Mouse (Mus musculus) midbrain, embryonic 14.5 days (tissue): ENCODE data around the gene Ly6g5b. TPM values are rescaled to one million over a fixed set of nuclear protein-coding genes. Genes with fewer than 3 reads are reported as not detected.

ENCODE experiments used
- ATAC-seq: fragments of 200-750 bp; cut with Nextera tagmentation; 2 replicates; pipeline ENCODE4 v1.8.0; 2017; ENCODE audit warnings: moderate number of reproducible peaks, moderate library complexity; ENCODE audit not compliant: low FRiP score, low TSS enrichment
- DNase-seq: peaks from one replicate; pipeline ENCODE4 v3.0.0-alpha.2; 2015
- H3K27ac ChIP-seq: fragments of 300-500 bp; sonication (generic); replicated peaks from 2 replicates; pipeline ENCODE4 v1.5.1; 2014; ENCODE audit warnings: mild to moderate bottlenecking, low read depth, low read length, moderate library complexity
- H3K27me3 ChIP-seq: fragments of 300-500 bp; sonication (generic); 2 replicates; pipeline ENCODE4 v1.6.1; 2014; ENCODE audit warnings: low read length, control low read depth, mixed read lengths; ENCODE audit not compliant: control insufficient read depth, insufficient read depth
- H3K36me3 ChIP-seq: fragments of 300-500 bp; sonication (generic); 2 replicates; pipeline ENCODE4 v1.6.1; 2014; ENCODE audit warnings: low read length, control low read depth; ENCODE audit not compliant: control insufficient read depth, insufficient read depth
- H3K4me1 ChIP-seq: fragments of 300-500 bp; sonication (generic); 2 replicates; pipeline ENCODE4 v1.6.1; 2014; ENCODE audit warnings: mild to moderate bottlenecking, antibody characterized with exemption, low read length, control low read depth; ENCODE audit not compliant: control insufficient read depth, insufficient read depth
- H3K4me2 ChIP-seq: fragments of 300-500 bp; sonication (generic); 2 replicates; pipeline ENCODE4 v1.6.1; 2014; ENCODE audit warnings: mild to moderate bottlenecking, low read length, moderate library complexity
- H3K4me3 ChIP-seq: fragments of 300-500 bp; sonication (generic); replicated peaks from 2 replicates; pipeline ENCODE4 v1.5.1; 2014; ENCODE audit warnings: low read depth, low read length
- H3K9ac ChIP-seq: fragments of 300-500 bp; sonication (generic); replicated peaks from 2 replicates; pipeline ENCODE4 v1.6.1; 2014; ENCODE audit warnings: mild to moderate bottlenecking, low read length, moderate library complexity
- H3K9me3 ChIP-seq: fragments of 300-500 bp; sonication (generic); 2 replicates; pipeline ENCODE4 v1.6.1; 2016; ENCODE audit warnings: low read length, control low read depth, mixed read lengths; ENCODE audit not compliant: control insufficient read depth
- WGBS: fragments of 180-500 bp; shearing (Covaris S2); extraction: QIAGEN DNeasy Blood & Tissue Kit; methylation state at CpG from one replicate; pipeline ENCODE4 v1.1.7; 2014; 5-methylcytosine and 5-hydroxymethylcytosine counted together
- polyA plus RNA-seq: library from polyadenylated mRNA; unstranded; fragments of >200 nt; fragmentation: Nextera tagmentation; extraction: Ambion mirVana; gene quantifications from 2 replicates; pipeline ENCODE4 v1.2.1, GENCODE M21; 2014

Gene Ly6g5b
- polyA plus RNA-seq = 1.3 TPM in 2 replicates

DNA sequence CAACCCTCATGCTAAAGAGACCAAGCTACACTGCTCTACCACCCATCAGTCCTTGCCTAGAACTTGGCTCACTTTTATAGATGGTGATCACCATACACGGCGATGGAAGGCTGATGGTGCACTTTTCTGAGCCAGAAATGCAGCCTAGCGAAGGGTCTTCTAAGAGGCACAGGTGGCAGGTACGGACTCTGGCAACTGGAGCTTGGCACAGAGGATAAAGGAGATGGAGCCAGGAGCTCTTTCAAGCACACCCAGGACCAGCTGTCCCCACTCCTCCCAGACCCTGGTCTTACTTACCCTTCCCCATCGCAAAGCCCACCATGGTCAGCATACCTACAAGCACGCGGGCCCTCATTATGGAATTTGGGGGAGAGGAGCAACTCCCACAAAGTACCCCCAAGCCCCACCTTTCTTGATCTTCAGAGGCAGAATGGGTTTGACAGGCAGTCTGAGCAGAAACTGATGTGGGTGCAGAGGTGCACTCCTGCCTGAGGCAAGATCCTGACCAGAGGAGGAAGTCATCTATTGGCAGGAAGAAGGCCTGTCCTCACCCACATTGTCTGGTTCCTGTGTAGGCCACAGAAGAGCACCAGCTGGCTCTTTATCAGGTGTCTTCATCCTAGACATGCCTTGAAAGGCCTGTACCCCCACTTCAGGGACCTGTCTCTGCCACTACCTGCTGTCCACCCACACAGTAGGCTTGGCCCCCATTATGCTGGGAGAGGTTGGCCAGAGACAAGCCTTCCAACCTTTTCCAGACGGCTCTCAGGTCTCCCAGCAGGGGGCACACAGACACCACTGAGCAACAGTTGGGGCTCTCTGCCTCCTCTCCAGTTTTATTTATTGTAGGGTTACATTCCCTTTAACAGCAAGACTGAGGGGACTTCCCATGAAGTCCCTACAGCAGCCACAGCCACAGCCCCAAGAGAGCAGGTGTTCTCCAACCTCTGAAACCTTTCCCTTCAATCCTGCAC, at the start of gene Ly6g5b:
TSS of gene Ly6g5b (minus strand) at position 383 of the 974 bp plus-strand sequence.
- H3K4me2 ChIP-seq = no peak within 1 kb of the TSS
- no peak within 1 kb of the TSS for H3K9ac ChIP-seq
- ATAC-seq (no peak), DNase-seq (peak; percentile 21)
- no peak within 1 kb of the TSS for H3K27ac ChIP-seq
- H3K36me3 ChIP-seq = peaks cover 58% of the 10 kb centered on the region
- no peaks in the 10 kb centered on the region for H3K27me3 ChIP-seq
- 88% methylated on average over 8 of the region's 8 CpGs for WGBS
- no peaks in the 10 kb centered on the region for H3K9me3 ChIP-seq
- no peak within 1 kb of the TSS for H3K4me3 ChIP-seq
- H3K4me1 ChIP-seq = peaks cover 3% of the 10 kb centered on the region

GRCm38 (mm10) chr17:35164218-35164567, 49.0 kb upstream of the Ly6g5b start:
- H3K27ac ChIP-seq = peak overlapping the region; percentile 96
- peak overlapping the region; percentile 99 for H3K9ac ChIP-seq
- DNase-seq (no peak), ATAC-seq (no peak)
- peak overlapping the region; percentile 98 for H3K4me2 ChIP-seq
- H3K36me3 ChIP-seq = peaks cover 31% of the 10 kb centered on the region
- peaks cover 32% of the 10 kb centered on the region for H3K4me1 ChIP-seq
- H3K4me3 ChIP-seq = peak overlapping the region; percentile 100
- no peaks in the 10 kb centered on the region for H3K9me3 ChIP-seq
- no peaks in the 10 kb centered on the region for H3K27me3 ChIP-seq
- 0% methylated on average over 21 of the region's 28 CpGs for WGBS

DNA sequence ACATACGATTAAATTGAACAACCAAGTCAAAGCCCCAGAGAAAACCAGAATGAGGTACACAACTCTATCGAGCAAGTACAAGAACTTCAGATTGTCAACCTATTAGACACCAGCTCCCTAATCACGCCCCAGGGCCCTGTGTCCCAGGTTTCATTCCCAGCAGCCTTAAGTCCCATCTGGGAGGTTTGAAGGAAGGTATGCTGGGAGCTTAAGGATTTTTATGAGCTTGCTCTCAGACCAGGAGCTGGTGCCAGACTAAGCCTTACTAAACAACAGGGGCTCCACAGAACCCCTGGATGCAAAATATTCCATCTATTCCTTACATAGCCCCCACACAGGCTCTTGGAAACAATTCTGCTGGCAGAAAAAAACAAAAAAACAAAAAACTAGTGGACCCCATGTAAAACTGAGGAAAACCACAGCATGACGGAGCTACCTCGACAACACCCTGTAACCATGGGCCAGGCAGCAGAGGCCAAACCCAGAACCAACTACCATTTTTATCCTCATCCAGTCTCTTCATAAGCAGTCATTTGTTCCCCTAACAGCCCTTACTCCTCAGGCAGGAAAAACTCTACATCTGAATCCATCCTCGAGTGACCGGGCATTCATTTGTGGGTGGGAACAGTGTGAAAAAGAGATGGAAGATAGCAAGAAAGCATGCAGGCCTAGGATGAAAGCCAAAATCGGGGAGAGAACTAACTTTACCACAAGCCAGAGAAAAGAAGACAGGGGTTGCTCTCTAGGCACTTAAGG, 48.3 kb upstream of the Ly6g5b start:
- H3K4me3 ChIP-seq = peak overlapping the region; percentile 100
- 15% methylated on average over 8 of the region's 8 CpGs for WGBS
- no peaks in the 10 kb centered on the region for H3K9me3 ChIP-seq
- H3K9ac ChIP-seq = peak overlapping the region; percentile 99
- H3K36me3 ChIP-seq = peaks cover 38% of the 10 kb centered on the region
- ATAC-seq = no peak
- no peak for DNase-seq
- H3K27me3 ChIP-seq = no peaks in the 10 kb centered on the region
- peak overlapping the region; percentile 96 for H3K27ac ChIP-seq
- peak overlapping the region; percentile 98 for H3K4me2 ChIP-seq
- peaks cover 32% of the 10 kb centered on the region for H3K4me1 ChIP-seq

- Histone ChIP-seq H3K27ac (peak overlapping the region; percentile 28; the same call in 1 of the 2 replicates), H3K9me3 (no peaks in the 10 kb centered on the region), H3K4me1 (peaks cover 32% of the 10 kb centered on the region), H3K4me3 (peak overlapping the region; percentile 100), H3K27me3 (no peaks in the 10 kb centered on the region), H3K9ac (peak overlapping the region; percentile 99), H3K4me2 (peak overlapping the region; percentile 98), H3K36me3 (peaks cover 46% of the 10 kb centered on the region)
- no peak for ATAC-seq
- DNase-seq = no peak
- 37% methylated on average over 12 of the region's 12 CpGs for WGBS
Observed at GRCm38 (mm10) chr17:35162730-35163129, 47.5 kb upstream of the Ly6g5b start.

- DNase-seq (no peak), ATAC-seq (no peak)
- Histone ChIP-seq H3K9me3 (no peaks in the 10 kb centered on the region), H3K27me3 (no peaks in the 10 kb centered on the region), H3K4me1 (peaks cover 32% of the 10 kb centered on the region), H3K27ac (no peak overlapping the region), H3K4me2 (peak overlapping the region; percentile 98), H3K36me3 (peaks cover 52% of the 10 kb centered on the region), H3K9ac (peak overlapping the region; percentile 99; the same call in 1 of the 2 replicates), H3K4me3 (peak overlapping the region; percentile 100)
- 67% methylated on average over 14 of the region's 14 CpGs for WGBS
Observed at GRCm38 (mm10) chr17:35162121-35162520, 46.9 kb upstream of the Ly6g5b start.

DNA sequence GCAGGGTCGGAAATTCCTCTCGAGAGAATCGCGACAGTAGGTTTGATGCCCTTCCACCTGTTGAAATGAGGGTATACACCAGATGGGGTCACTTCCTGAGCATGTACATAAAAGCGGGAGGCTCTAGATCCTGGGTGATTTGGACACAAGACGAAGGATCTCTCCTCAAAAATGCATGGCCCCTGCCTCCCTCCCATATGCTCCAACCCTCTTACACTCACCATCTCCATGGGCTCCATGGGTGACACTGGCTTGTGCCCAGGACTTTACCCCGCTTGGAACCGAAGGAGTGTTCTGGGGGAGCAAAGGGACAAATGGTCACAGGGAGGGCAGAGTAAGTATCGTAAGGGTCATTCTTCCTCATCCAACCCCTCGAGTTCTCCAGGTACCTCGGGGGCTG, 46.2 kb upstream of the Ly6g5b start:
- Histone ChIP-seq H3K4me2 (peak overlapping the region; percentile 98; the same call in 1 of the 2 replicates), H3K36me3 (peaks cover 59% of the 10 kb centered on the region), H3K4me3 (no peak overlapping the region), H3K27me3 (no peaks in the 10 kb centered on the region), H3K9me3 (no peaks in the 10 kb centered on the region), H3K9ac (no peak overlapping the region), H3K27ac (no peak overlapping the region), H3K4me1 (peaks cover 29% of the 10 kb centered on the region)
- ATAC-seq (no peak), DNase-seq (no peak)
- 89% methylated on average over 11 of the region's 11 CpGs for WGBS

GRCm38 (mm10) chr17:35159638-35160037, 44.4 kb upstream of the Ly6g5b start:
- H3K27ac ChIP-seq = no peak overlapping the region
- H3K4me2 ChIP-seq = no peak overlapping the region
- WGBS = 84% methylated on average over 7 of the region's 7 CpGs
- DNase-seq = no peak
- no peaks in the 10 kb centered on the region for H3K9me3 ChIP-seq
- H3K27me3 ChIP-seq = no peaks in the 10 kb centered on the region
- H3K9ac ChIP-seq = no peak overlapping the region
- H3K4me1 ChIP-seq = peaks cover 21% of the 10 kb centered on the region
- no peak for ATAC-seq
- H3K4me3 ChIP-seq = no peak overlapping the region
- peaks cover 77% of the 10 kb centered on the region for H3K36me3 ChIP-seq

- Histone ChIP-seq H3K9ac (no peak overlapping the region), H3K9me3 (no peaks in the 10 kb centered on the region), H3K4me3 (no peak overlapping the region), H3K4me1 (peaks cover 21% of the 10 kb centered on the region), H3K27ac (no peak overlapping the region), H3K4me2 (no peak overlapping the region), H3K27me3 (no peaks in the 10 kb centered on the region), H3K36me3 (peaks cover 83% of the 10 kb centered on the region)
- ATAC-seq (no peak), DNase-seq (no peak)
- WGBS = 91% methylated on average over 16 of the region's 16 CpGs
Observed at GRCm38 (mm10) chr17:35158850-35159593, 43.8 kb upstream of the Ly6g5b start.
